Mouse (Mus musculus): ENCODE results near the gene Arid4a.

Gene Arid4a

DNA sequence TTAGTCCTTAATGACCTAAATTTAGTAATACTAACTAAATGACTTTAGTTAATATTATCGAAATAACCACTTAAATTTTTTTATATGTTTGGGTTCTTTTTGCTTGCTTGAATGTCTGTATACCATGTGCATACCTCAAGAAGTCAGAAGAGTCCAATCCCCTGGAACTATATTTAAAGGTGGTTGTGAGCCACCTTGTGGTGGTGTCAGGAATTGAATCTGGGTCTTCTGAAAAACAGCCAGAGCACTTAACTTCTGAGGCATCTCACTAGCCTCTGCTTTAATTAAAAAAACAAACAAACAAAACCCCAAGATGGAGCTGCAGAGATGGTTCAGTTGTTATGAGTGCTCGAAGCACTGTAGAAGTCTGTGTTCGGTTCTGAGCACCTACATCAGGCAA lies 131.9 kb downstream of the Arid4a start:
- TF ChIP-seq GATA4 (IDR thresholded peaks at IDR 0.05; ENCODE audit: insufficient replicate concordance, low read length): no peak

All from liver, adult (tissue).